Mouse (Mus musculus): Measurements from ENCODE around the gene Aacs. TPM values are rescaled to one million over a fixed set of nuclear protein-coding genes. Genes with fewer than 3 reads are reported as not detected.

Gene Aacs
- polyA plus RNA-seq, 1 experiment, result 37.6 TPM

- Histone ChIP-seq H3K36me3 (ENCODE audit: control insufficient read depth, insufficient read depth, low read length) (no peaks in the 10 kb centered on the region), H3K4me3 (ENCODE audit: low read depth, low read length) (peak within 1 kb of the TSS; percentile 95), H3K4me1 (ENCODE audit: control insufficient read depth, insufficient read depth, insufficient read length, low read length) (peaks cover 8% of the 10 kb centered on the region; the same call in 1 of the 2 replicates), H3K27me3 (ENCODE audit: control insufficient read depth, insufficient read depth, low read length) (no peaks in the 10 kb centered on the region), H3K27ac (ENCODE audit: insufficient read depth, low read depth, low read length) (peak within 1 kb of the TSS; percentile 62)
- TF ChIP-seq POLR2A (IDR thresholded peaks at IDR 0.05; ENCODE audit: low read depth, low read length) (no peak; the same call in 1 of the 2 replicates), CTCF (IDR thresholded peaks at IDR 0.05; ENCODE audit: extremely low read depth, insufficient read length, insufficient replicate concordance, low read depth, low read length) (no peak)
- WGBS, result under 1% methylated on average over 96 of the region's 97 CpGs
Observed at GRCm38 (mm10) chr5:125441234-125442114, 34.1 kb upstream of the Aacs start, which contains the start of gene Bri3bp. Gene Bri3bp (plus strand): TSS chr5:125441568.

GRCm38 (mm10) chr5:125442136-125442995 is 33.2 kb upstream of the Aacs start:
- TF ChIP-seq POLR2A (IDR thresholded peaks at IDR 0.05; ENCODE audit: low read depth, low read length) (peak; percentile 18; the same call in 1 of the 2 replicates), CTCF (IDR thresholded peaks at IDR 0.05; ENCODE audit: extremely low read depth, insufficient read length, insufficient replicate concordance, low read depth, low read length) (no peak)
- Histone ChIP-seq H3K27ac (ENCODE audit: insufficient read depth, low read depth, low read length) (peak overlapping the region; percentile 62), H3K4me3 (ENCODE audit: low read depth, low read length) (peak overlapping the region; percentile 95), H3K27me3 (ENCODE audit: control insufficient read depth, insufficient read depth, low read length) (no peaks in the 10 kb centered on the region), H3K4me1 (ENCODE audit: control insufficient read depth, insufficient read depth, insufficient read length, low read length) (peaks cover 6% of the 10 kb centered on the region; the same call in 1 of the 2 replicates), H3K36me3 (ENCODE audit: control insufficient read depth, insufficient read depth, low read length) (no peaks in the 10 kb centered on the region)
- WGBS, result 24% methylated on average over 27 of the region's 27 CpGs

GRCm38 (mm10) chr5:125443335-125443734 is 32.3 kb upstream of the Aacs start:
- no peaks in the 10 kb centered on the region for H3K36me3 ChIP-seq (ENCODE audit: control insufficient read depth, insufficient read depth, low read length)
- H3K4me3 ChIP-seq (ENCODE audit: low read depth, low read length), result no peak overlapping the region
- WGBS, result 87% methylated on average over 5 of the region's 5 CpGs
- TF ChIP-seq CTCF (IDR thresholded peaks at IDR 0.05; ENCODE audit: extremely low read depth, insufficient read length, insufficient replicate concordance, low read depth, low read length) (peak; percentile 24; the same call in 1 of the 2 replicates), POLR2A (IDR thresholded peaks at IDR 0.05; ENCODE audit: low read depth, low read length) (no peak)
- H3K4me1 ChIP-seq (ENCODE audit: control insufficient read depth, insufficient read depth, insufficient read length, low read length), result peaks cover 6% of the 10 kb centered on the region; the same call in 1 of the 2 replicates
- H3K27ac ChIP-seq (ENCODE audit: insufficient read depth, low read depth, low read length), result no peak overlapping the region
- H3K27me3 ChIP-seq (ENCODE audit: control insufficient read depth, insufficient read depth, low read length), result no peaks in the 10 kb centered on the region

- TF ChIP-seq POLR2A (IDR thresholded peaks at IDR 0.05; ENCODE audit: low read depth, low read length), result no peak
- no peak for TF ChIP-seq CTCF (IDR thresholded peaks at IDR 0.05; ENCODE audit: extremely low read depth, insufficient read length, insufficient replicate concordance, low read depth, low read length)
- H3K4me3 ChIP-seq (ENCODE audit: low read depth, low read length), result no peak overlapping the region
- H3K27me3 ChIP-seq (ENCODE audit: control insufficient read depth, insufficient read depth, low read length), result no peaks in the 10 kb centered on the region
- H3K27ac ChIP-seq (ENCODE audit: insufficient read depth, low read depth, low read length), result no peak overlapping the region
- H3K4me1 ChIP-seq (ENCODE audit: control insufficient read depth, insufficient read depth, insufficient read length, low read length), result peaks cover 6% of the 10 kb centered on the region; the same call in 1 of the 2 replicates
- WGBS, result 55% methylated on average over 3 of the region's 3 CpGs
- H3K36me3 ChIP-seq (ENCODE audit: control insufficient read depth, insufficient read depth, low read length), result no peaks in the 10 kb centered on the region
Observed at GRCm38 (mm10) chr5:125443915-125444314, 31.7 kb upstream of the Aacs start.

GRCm38 (mm10) chr5:125444554-125444953 is 31.1 kb upstream of the Aacs start:
- Histone ChIP-seq H3K36me3 (ENCODE audit: control insufficient read depth, insufficient read depth, low read length) (no peaks in the 10 kb centered on the region), H3K27me3 (ENCODE audit: control insufficient read depth, insufficient read depth, low read length) (no peaks in the 10 kb centered on the region), H3K4me1 (ENCODE audit: control insufficient read depth, insufficient read depth, insufficient read length, low read length) (peaks cover 6% of the 10 kb centered on the region; the same call in 1 of the 2 replicates), H3K4me3 (ENCODE audit: low read depth, low read length) (no peak overlapping the region), H3K27ac (ENCODE audit: insufficient read depth, low read depth, low read length) (no peak overlapping the region)
- TF ChIP-seq POLR2A (IDR thresholded peaks at IDR 0.05; ENCODE audit: low read depth, low read length) (no peak), CTCF (IDR thresholded peaks at IDR 0.05; ENCODE audit: extremely low read depth, insufficient read length, insufficient replicate concordance, low read depth, low read length) (no peak)
- WGBS, result 73% methylated on average over 4 of the region's 4 CpGs

- 81% methylated on average over 7 of the region's 7 CpGs for WGBS
- no peak overlapping the region for H3K4me3 ChIP-seq (ENCODE audit: low read depth, low read length)
- 0 out of 2 replicates have a peak, but pooled peaks cover under 1% of the 10 kb centered on the region for H3K36me3 ChIP-seq (ENCODE audit: control insufficient read depth, insufficient read depth, low read length)
- H3K4me1 ChIP-seq (ENCODE audit: control insufficient read depth, insufficient read depth, insufficient read length, low read length), result peaks cover 6% of the 10 kb centered on the region; the same call in 1 of the 2 replicates
- no peaks in the 10 kb centered on the region for H3K27me3 ChIP-seq (ENCODE audit: control insufficient read depth, insufficient read depth, low read length)
- no peak for TF ChIP-seq POLR2A (IDR thresholded peaks at IDR 0.05; ENCODE audit: low read depth, low read length)
- TF ChIP-seq CTCF (IDR thresholded peaks at IDR 0.05; ENCODE audit: extremely low read depth, insufficient read length, insufficient replicate concordance, low read depth, low read length), result no peak
- H3K27ac ChIP-seq (ENCODE audit: insufficient read depth, low read depth, low read length), result no peak overlapping the region
Observed at GRCm38 (mm10) chr5:125446344-125446743, 29.3 kb upstream of the Aacs start.
